Mouse (Mus musculus): ENCODE results near the gene Unc79. TPM values are rescaled to one million over a fixed set of nuclear protein-coding genes. Genes with fewer than 3 reads are reported as not detected.

The Unc79 gene
- polyA plus RNA-seq, 1 experiment from 2014 or later = 0.07 TPM

- WGBS = 67% methylated on average over 2 of the region's 2 CpGs
- no peaks in the 10 kb centered on the region for H3K36me3 ChIP-seq (ENCODE audit: insufficient read depth, low read length)
- no peak overlapping the region for H3K4me2 ChIP-seq (ENCODE audit: low read length)
- no peak overlapping the region for H3K9ac ChIP-seq (ENCODE audit: low read depth, low read length)
- H3K27ac ChIP-seq = no peak overlapping the region
- ATAC-seq (replicated peaks; ENCODE audit: low FRiP score, low read depth) (no peak), DNase-seq (ENCODE audit: low spot score) (no peak)
- no peaks in the 10 kb centered on the region for H3K9me3 ChIP-seq (replicated peaks; ENCODE audit: low read length)
- H3K27me3 ChIP-seq (ENCODE audit: insufficient read depth, low read length) = no peaks in the 10 kb centered on the region
- no peak for TF ChIP-seq CTCF (IDR thresholded peaks at IDR 0.05; ENCODE audit: low read depth)
- H3K4me1 ChIP-seq (replicated peaks; ENCODE audit: insufficient read depth, low read length) = no peaks in the 10 kb centered on the region
- no peak overlapping the region for H3K4me3 ChIP-seq (replicated peaks; ENCODE audit: low read depth, low read length)
These were observed 154.4 kb downstream of the Unc79 start for GRCm38 (mm10) chr12:103103041-103103440.

DNA sequence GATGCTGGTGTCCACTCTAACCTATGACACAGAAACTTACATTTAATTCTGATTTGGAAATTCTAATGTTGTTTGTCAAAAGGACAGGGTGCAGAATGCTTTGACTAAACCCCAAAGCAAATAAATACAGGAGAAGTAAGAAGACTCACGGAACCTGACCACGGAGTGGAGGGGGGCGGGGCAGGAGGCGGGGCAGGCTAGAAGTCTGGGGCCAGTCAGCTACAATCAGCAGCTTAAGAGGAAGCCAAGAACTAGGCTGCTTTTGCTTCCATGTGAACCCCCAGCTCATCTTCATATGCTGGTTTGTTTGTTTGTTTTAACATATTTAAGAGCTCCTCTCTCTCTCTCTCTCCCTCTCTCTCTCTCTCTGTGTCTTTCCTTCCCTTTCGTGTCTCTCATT is 154.9 kb downstream of the Unc79 start:
- WGBS = 22% methylated on average over 5 of the region's 5 CpGs
- no peaks in the 10 kb centered on the region for H3K4me1 ChIP-seq (replicated peaks; ENCODE audit: insufficient read depth, low read length)
- H3K9ac ChIP-seq (ENCODE audit: low read depth, low read length) = no peak overlapping the region
- no peak overlapping the region for H3K4me3 ChIP-seq (replicated peaks; ENCODE audit: low read depth, low read length)
- no peaks in the 10 kb centered on the region for H3K9me3 ChIP-seq (replicated peaks; ENCODE audit: low read length)
- H3K4me2 ChIP-seq (ENCODE audit: low read length) = no peak overlapping the region
- peak; percentile 26 for DNase-seq (ENCODE audit: low spot score)
- no peak for TF ChIP-seq CTCF (IDR thresholded peaks at IDR 0.05; ENCODE audit: low read depth)
- H3K36me3 ChIP-seq (ENCODE audit: insufficient read depth, low read length) = no peaks in the 10 kb centered on the region
- ATAC-seq (replicated peaks; ENCODE audit: low FRiP score, low read depth) = no peak
- no peak overlapping the region for H3K27ac ChIP-seq
- H3K27me3 ChIP-seq (ENCODE audit: insufficient read depth, low read length) = no peaks in the 10 kb centered on the region

DNA sequence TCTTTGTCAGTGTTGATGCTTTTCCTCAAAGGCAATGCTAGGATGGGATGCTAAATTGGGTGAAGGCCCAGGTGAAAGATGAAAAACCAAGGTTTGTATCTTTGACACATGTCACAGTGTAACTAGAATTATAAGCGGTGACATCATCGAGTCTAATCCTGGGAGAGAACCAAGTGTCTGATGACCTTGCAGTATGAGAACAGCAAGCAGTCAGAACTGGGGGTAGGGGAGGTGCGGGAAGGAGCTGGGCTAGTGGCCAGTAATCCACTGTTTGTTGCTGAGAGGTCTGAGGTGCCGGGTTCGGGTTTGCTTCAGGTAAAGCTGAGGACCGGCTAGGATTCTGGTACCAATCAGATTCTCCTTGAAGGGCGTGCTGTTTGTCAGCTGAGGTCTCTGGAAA is 160.6 kb downstream of the Unc79 start:
- DNase-seq (ENCODE audit: low spot score) (no peak), ATAC-seq (replicated peaks; ENCODE audit: low FRiP score, low read depth) (no peak)
- Histone ChIP-seq H3K9me3 (replicated peaks; ENCODE audit: low read length) (no peaks in the 10 kb centered on the region), H3K4me2 (ENCODE audit: low read length) (no peak overlapping the region), H3K9ac (ENCODE audit: low read depth, low read length) (no peak overlapping the region), H3K36me3 (ENCODE audit: insufficient read depth, low read length) (no peaks in the 10 kb centered on the region), H3K27ac (no peak overlapping the region), H3K4me1 (replicated peaks; ENCODE audit: insufficient read depth, low read length) (no peaks in the 10 kb centered on the region), H3K4me3 (replicated peaks; ENCODE audit: low read depth, low read length) (no peak overlapping the region), H3K27me3 (ENCODE audit: insufficient read depth, low read length) (no peaks in the 10 kb centered on the region)
- no peak for TF ChIP-seq CTCF (IDR thresholded peaks at IDR 0.05; ENCODE audit: low read depth)
- WGBS = 86% methylated on average over 7 of the region's 7 CpGs

DNA sequence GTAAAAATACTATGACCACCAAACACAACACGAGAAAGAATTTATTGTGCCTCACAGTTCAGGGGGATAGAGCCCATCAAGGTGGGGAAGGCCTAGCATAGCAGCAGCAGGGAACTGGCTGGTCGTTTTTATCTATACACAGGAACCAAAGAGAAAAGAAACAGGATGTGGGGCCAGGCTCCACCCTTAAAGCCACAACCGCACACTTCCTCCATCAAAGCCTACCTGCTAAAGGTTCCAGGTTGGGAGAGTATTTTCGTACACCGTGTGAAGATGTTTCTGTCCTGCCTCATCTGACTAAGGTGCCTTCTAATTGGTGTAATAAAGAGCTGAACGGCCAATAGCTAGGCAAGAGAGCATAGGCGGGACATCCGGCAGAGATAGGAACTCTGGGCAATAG is 168.0 kb downstream of the Unc79 start:
- TF ChIP-seq CTCF (IDR thresholded peaks at IDR 0.05; ENCODE audit: low read depth) = no peak
- DNase-seq (ENCODE audit: low spot score) (no peak), ATAC-seq (replicated peaks; ENCODE audit: low FRiP score, low read depth) (no peak)

DNA sequence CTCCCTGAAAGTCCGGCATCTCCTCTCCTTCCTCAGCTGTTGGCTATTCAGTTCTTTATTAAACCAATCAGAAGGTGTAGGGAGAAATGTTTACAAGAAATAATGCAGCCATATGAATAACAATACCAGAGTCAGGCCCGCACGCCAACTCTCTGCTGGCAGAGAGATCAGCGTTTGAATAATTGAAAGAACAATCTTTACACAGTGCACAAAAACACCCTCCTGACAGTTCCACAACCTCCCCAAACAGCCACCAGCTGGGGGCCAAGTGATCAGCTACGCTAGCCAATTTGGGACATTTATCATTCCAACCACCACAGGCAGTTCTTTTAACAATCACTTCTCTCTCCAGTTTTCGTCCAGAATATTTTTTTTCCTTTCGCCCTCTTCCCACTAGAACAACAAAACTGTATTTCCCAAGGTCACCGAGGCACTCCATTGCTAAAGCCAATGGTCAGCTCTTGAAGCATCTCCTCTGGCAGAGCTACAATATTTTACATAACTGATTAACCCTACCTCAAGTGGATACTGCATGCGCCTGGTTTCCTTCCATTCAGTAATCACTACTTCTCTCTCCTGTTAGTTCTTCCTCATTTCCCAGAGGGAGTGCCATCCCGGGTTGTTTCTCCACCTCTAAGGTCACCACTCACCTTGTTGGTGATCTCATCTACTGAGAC is 169.0 kb downstream of the Unc79 start:
- Histone ChIP-seq H3K4me3 (replicated peaks; ENCODE audit: low read depth, low read length) (no peak overlapping the region), H3K9ac (ENCODE audit: low read depth, low read length) (no peak overlapping the region), H3K9me3 (replicated peaks; ENCODE audit: low read length) (no peaks in the 10 kb centered on the region), H3K27ac (no peak overlapping the region), H3K4me2 (ENCODE audit: low read length) (no peak overlapping the region), H3K27me3 (ENCODE audit: insufficient read depth, low read length) (no peaks in the 10 kb centered on the region), H3K36me3 (ENCODE audit: insufficient read depth, low read length) (no peaks in the 10 kb centered on the region), H3K4me1 (replicated peaks; ENCODE audit: insufficient read depth, low read length) (no peaks in the 10 kb centered on the region)
- DNase-seq (ENCODE audit: low spot score) = no peak
- no peak for ATAC-seq (replicated peaks; ENCODE audit: low FRiP score, low read depth)
- 72% methylated on average over 10 of the region's 10 CpGs for WGBS
- TF ChIP-seq CTCF (IDR thresholded peaks at IDR 0.05; ENCODE audit: low read depth) = no peak

More for the DNA sequence above, 168.0 kb downstream of the Unc79 start:
- Histone ChIP-seq H3K4me1 (replicated peaks; ENCODE audit: insufficient read depth, low read length) (no peaks in the 10 kb centered on the region), H3K27me3 (ENCODE audit: insufficient read depth, low read length) (no peaks in the 10 kb centered on the region), H3K36me3 (ENCODE audit: insufficient read depth, low read length) (no peaks in the 10 kb centered on the region), H3K27ac (no peak overlapping the region), H3K4me2 (ENCODE audit: low read length) (no peak overlapping the region), H3K9ac (ENCODE audit: low read depth, low read length) (no peak overlapping the region), H3K4me3 (replicated peaks; ENCODE audit: low read depth, low read length) (no peak overlapping the region), H3K9me3 (replicated peaks; ENCODE audit: low read length) (no peaks in the 10 kb centered on the region)
- 81% methylated on average over 8 of the region's 8 CpGs for WGBS

- Histone ChIP-seq H3K9me3 (replicated peaks; ENCODE audit: low read length) (no peaks in the 10 kb centered on the region), H3K27me3 (ENCODE audit: insufficient read depth, low read length) (no peaks in the 10 kb centered on the region), H3K4me1 (replicated peaks; ENCODE audit: insufficient read depth, low read length) (no peaks in the 10 kb centered on the region), H3K9ac (ENCODE audit: low read depth, low read length) (no peak overlapping the region), H3K4me3 (replicated peaks; ENCODE audit: low read depth, low read length) (no peak overlapping the region), H3K36me3 (ENCODE audit: insufficient read depth, low read length) (no peaks in the 10 kb centered on the region), H3K4me2 (ENCODE audit: low read length) (no peak overlapping the region), H3K27ac (no peak overlapping the region)
- no peak for ATAC-seq (replicated peaks; ENCODE audit: low FRiP score, low read depth)
- TF ChIP-seq CTCF (IDR thresholded peaks at IDR 0.05; ENCODE audit: low read depth) = no peak
- 70% methylated on average over 5 of the region's 5 CpGs for WGBS
- DNase-seq (ENCODE audit: low spot score) = no peak
These were observed 173.3 kb downstream of the Unc79 start for GRCm38 (mm10) chr12:103121928-103122327.

DNA sequence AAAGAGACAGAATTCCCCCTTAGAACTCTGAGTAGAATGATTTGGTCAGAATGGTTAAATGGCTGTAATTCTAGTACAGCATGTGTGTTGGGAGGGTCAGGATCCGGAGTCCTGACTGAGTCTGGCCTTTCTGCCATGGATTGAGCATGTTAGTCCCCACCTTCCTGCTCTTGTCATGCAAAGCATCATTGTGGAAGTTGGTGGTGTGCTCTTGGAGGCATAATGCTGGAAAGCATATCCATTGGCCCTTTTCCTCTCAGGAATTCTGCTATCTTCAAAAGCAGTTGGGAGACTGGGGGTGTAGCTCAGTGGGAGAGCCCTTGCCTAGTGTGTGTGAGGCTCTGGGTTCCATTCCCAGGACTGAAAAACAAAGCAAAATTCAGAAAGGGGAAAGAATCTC is 175.2 kb downstream of the Unc79 start:
- Histone ChIP-seq H3K9me3 (replicated peaks; ENCODE audit: low read length) (no peaks in the 10 kb centered on the region), H3K27me3 (ENCODE audit: insufficient read depth, low read length) (no peaks in the 10 kb centered on the region), H3K4me2 (ENCODE audit: low read length) (no peak overlapping the region), H3K4me3 (replicated peaks; ENCODE audit: low read depth, low read length) (no peak overlapping the region), H3K9ac (ENCODE audit: low read depth, low read length) (no peak overlapping the region), H3K27ac (no peak overlapping the region), H3K36me3 (ENCODE audit: insufficient read depth, low read length) (no peaks in the 10 kb centered on the region), H3K4me1 (replicated peaks; ENCODE audit: insufficient read depth, low read length) (no peaks in the 10 kb centered on the region)
- WGBS = 74% methylated on average over 1 of the region's 1 CpGs
- TF ChIP-seq CTCF (IDR thresholded peaks at IDR 0.05; ENCODE audit: low read depth) = no peak
- ATAC-seq (replicated peaks; ENCODE audit: low FRiP score, low read depth) (no peak), DNase-seq (ENCODE audit: low spot score) (no peak)

Data from kidney, postnatal 0 days (tissue).